Mouse (Mus musculus): Measurements from ENCODE around the gene Mical1. TPM values are rescaled to one million over a fixed set of nuclear protein-coding genes. Genes with fewer than 3 reads are reported as not detected.

Mical1 gene
- polyA plus RNA-seq, 1 experiment from 2014 or later, result 48.8 TPM

GRCm38 (mm10) chr10:41509160-41509559 is 33.0 kb downstream of the Mical1 start:
- Histone ChIP-seq H3K4me3 (replicated peaks) (no peak overlapping the region), H3K27ac (no peak overlapping the region), H3K9me3 (no peaks in the 10 kb centered on the region), H3K4me1 (no peaks in the 10 kb centered on the region; the same call in 1 of the 2 replicates), H3K4me2 (no peak overlapping the region), H3K27me3 (no peaks in the 10 kb centered on the region), H3K9ac (no peak overlapping the region), H3K36me3 (replicated peaks) (no peaks in the 10 kb centered on the region)
- 38% methylated on average over 2 of the region's 2 CpGs for WGBS
- no peak for ATAC-seq (ENCODE audit: low FRiP score)

DNA sequence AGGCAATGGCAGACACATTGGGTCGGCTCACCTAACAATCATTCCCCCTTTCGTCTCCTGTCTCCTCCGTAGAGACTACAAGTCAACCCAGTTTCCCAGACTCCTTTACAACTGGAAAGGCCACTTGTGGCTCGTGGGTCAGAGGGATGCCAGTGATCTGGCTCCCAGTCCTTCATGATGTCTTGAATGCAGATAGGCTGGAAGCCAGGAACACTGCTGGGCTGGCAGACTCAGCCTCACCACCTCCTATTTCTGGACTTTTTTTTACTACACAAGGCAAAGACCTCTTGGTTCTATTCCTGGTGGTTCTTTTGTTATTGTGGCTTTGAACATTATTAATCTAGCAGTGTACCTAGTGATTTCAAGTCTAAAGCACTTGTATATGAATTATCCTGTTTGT is 38.2 kb downstream of the Mical1 start:
- no peak overlapping the region for H3K9ac ChIP-seq
- 74% methylated on average over 4 of the region's 4 CpGs for WGBS

DNA sequence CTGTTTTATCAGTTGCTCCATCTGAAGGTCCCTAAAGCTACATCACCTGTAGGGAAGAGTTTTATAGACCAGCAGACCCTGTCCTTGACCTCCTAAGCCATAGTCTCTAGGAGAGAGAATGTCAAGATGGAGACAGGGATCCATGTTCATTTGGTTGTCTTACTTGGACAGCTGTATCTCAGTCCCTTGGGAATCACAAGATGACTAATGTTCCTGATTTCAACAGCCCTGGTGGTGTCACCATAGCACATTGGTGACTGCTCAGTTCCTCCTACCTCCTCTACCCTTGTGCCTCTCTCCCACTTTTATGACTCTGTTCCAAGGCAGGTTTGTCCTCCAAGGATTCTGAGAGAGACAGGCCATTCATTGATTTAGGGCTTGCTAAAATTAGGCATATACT is 38.8 kb downstream of the Mical1 start:
- Histone ChIP-seq H3K4me2 (no peak overlapping the region), H3K36me3 (replicated peaks) (no peaks in the 10 kb centered on the region), H3K9me3 (no peaks in the 10 kb centered on the region), H3K4me1 (0 out of 2 replicates have a peak, but pooled peaks cover 3% of the 10 kb centered on the region), H3K27ac (no peak overlapping the region), H3K4me3 (replicated peaks) (no peak overlapping the region), H3K9ac (no peak overlapping the region), H3K27me3 (no peaks in the 10 kb centered on the region)
- no peak for ATAC-seq (ENCODE audit: low FRiP score)

More for the DNA sequence above, 38.2 kb downstream of the Mical1 start:
- 0 out of 2 replicates have a peak, but pooled peaks cover 3% of the 10 kb centered on the region for H3K4me1 ChIP-seq
- H3K9me3 ChIP-seq, result no peaks in the 10 kb centered on the region
- no peak overlapping the region for H3K4me3 ChIP-seq (replicated peaks)
- H3K36me3 ChIP-seq (replicated peaks), result no peaks in the 10 kb centered on the region
- H3K27ac ChIP-seq, result no peak overlapping the region
- no peak overlapping the region for H3K4me2 ChIP-seq
- ATAC-seq (ENCODE audit: low FRiP score), result no peak
- no peaks in the 10 kb centered on the region for H3K27me3 ChIP-seq

DNA sequence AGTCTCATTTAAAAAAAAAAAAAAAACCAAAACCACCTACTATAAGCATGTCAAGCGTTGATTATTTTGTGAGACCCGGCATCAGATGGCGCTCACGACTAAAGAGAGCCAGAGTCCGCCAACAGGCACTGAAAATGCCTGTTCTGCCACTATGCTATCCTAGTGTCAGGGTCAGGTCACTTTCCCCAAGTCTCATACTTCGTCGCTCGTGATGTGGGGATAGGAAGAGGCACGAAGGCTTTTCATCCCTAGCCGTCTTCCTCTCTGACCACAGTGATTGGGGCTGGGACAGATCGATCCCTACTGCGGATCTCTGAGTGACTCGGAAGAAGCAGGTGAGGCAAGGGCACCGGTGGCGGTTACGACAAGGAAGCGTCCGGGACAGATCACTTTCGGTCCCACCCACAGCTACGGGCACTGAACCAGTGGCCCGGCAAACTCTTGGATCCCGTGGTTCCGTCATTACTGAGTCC is 42.4 kb downstream of the Mical1 start:
- Histone ChIP-seq H3K9me3 (no peaks in the 10 kb centered on the region), H3K36me3 (replicated peaks) (0 out of 2 replicates have a peak, but pooled peaks cover 4% of the 10 kb centered on the region), H3K4me1 (peaks cover 26% of the 10 kb centered on the region), H3K4me2 (peak overlapping the region; percentile 63), H3K9ac (peak overlapping the region; percentile 89), H3K27me3 (no peaks in the 10 kb centered on the region), H3K4me3 (replicated peaks) (peak overlapping the region; percentile 95), H3K27ac (peak overlapping the region; percentile 97)
- ATAC-seq (ENCODE audit: low FRiP score), result peak; percentile 67
- 0% methylated on average over 23 of the region's 23 CpGs for WGBS

GRCm38 (mm10) chr10:41518981-41519618 is 43.0 kb downstream of the Mical1 start, which contains the start of gene Cd164:
Gene Cd164, plus strand, starts transcription at chr10:41519414.
- Histone ChIP-seq H3K9me3 (no peaks in the 10 kb centered on the region), H3K36me3 (replicated peaks) (peaks cover 4% of the 10 kb centered on the region; the same call in 1 of the 2 replicates), H3K4me2 (peak within 1 kb of the TSS; percentile 63), H3K4me1 (peaks cover 26% of the 10 kb centered on the region), H3K9ac (peak within 1 kb of the TSS; percentile 89), H3K27ac (peak within 1 kb of the TSS; percentile 97), H3K4me3 (replicated peaks) (peak within 1 kb of the TSS; percentile 95), H3K27me3 (no peaks in the 10 kb centered on the region)
- peak; percentile 95 for ATAC-seq (ENCODE audit: low FRiP score)
- under 1% methylated on average over 67 of the region's 69 CpGs for WGBS

DNA sequence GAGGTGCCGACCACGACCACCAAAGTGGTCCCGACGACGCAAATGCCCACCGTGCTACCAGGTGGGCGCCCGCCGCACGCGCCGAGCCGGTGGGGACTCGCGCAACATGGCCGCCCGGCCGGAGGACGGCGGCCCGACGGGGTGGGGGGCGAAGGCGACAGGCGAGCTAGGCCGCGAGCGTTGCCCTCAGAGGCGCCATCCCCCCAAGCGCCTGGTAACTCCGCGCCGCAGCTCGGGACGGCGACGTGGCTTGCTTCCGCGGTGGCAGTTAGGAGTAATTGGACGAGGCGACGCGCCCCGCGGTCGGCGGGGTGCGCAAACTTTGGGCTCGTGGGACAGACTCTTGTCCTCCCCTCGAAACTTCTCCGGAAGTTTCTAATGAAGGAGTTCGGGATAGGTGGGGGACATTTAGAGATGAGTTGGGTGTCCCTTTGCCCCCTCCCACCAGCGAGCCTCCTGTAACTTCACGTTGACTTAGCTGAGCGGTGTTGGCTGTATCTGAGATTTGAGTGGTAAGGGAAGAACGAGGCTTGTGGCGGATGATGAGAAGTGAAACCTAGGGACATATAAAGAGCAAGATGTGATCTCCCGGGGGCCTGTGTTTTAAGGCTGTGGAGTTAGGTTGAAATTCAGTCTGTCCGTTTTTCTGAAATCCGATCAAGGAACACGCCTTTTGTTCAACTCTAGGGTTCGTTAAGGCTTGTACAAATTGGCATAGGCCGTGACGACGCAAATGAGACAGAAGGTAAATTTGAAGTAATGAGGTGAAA is 43.7 kb downstream of the Mical1 start:
- peak; percentile 12; the same call in 1 of the 2 replicates for ATAC-seq (ENCODE audit: low FRiP score)
- H3K9me3 ChIP-seq, result no peaks in the 10 kb centered on the region
- WGBS, result under 1% methylated on average over 63 of the region's 65 CpGs

GRCm38 (mm10) chr10:41520410-41520673 is 44.2 kb downstream of the Mical1 start:
- peak overlapping the region; percentile 97; the same call in 1 of the 2 replicates for H3K27ac ChIP-seq
- no peak for ATAC-seq (ENCODE audit: low FRiP score)
- WGBS, result 5% methylated on average over 5 of the region's 5 CpGs
- no peaks in the 10 kb centered on the region for H3K27me3 ChIP-seq
- H3K9me3 ChIP-seq, result no peaks in the 10 kb centered on the region
- peak overlapping the region; percentile 89; the same call in 1 of the 2 replicates for H3K9ac ChIP-seq
- peaks cover 26% of the 10 kb centered on the region for H3K4me1 ChIP-seq
- H3K4me3 ChIP-seq (replicated peaks), result peak overlapping the region; percentile 95
- peak overlapping the region; percentile 63 for H3K4me2 ChIP-seq
- H3K36me3 ChIP-seq (replicated peaks), result peaks cover 13% of the 10 kb centered on the region

More for the DNA sequence above, 43.7 kb downstream of the Mical1 start:
- Histone ChIP-seq H3K4me1 (peaks cover 26% of the 10 kb centered on the region), H3K9ac (peak overlapping the region; percentile 89), H3K4me3 (replicated peaks) (peak overlapping the region; percentile 95), H3K36me3 (replicated peaks) (peaks cover 9% of the 10 kb centered on the region), H3K4me2 (peak overlapping the region; percentile 63), H3K27me3 (no peaks in the 10 kb centered on the region), H3K27ac (peak overlapping the region; percentile 97)

- Histone ChIP-seq H3K27me3 (no peaks in the 10 kb centered on the region), H3K36me3 (replicated peaks) (peaks cover 23% of the 10 kb centered on the region), H3K4me1 (peaks cover 23% of the 10 kb centered on the region), H3K9me3 (no peaks in the 10 kb centered on the region), H3K27ac (no peak overlapping the region), H3K4me3 (replicated peaks) (no peak overlapping the region), H3K9ac (no peak overlapping the region), H3K4me2 (no peak overlapping the region)
- ATAC-seq (ENCODE audit: low FRiP score), result no peak
- 87% methylated on average over 3 of the region's 3 CpGs for WGBS
Observed at GRCm38 (mm10) chr10:41523386-41523785, 47.3 kb downstream of the Mical1 start.

DNA sequence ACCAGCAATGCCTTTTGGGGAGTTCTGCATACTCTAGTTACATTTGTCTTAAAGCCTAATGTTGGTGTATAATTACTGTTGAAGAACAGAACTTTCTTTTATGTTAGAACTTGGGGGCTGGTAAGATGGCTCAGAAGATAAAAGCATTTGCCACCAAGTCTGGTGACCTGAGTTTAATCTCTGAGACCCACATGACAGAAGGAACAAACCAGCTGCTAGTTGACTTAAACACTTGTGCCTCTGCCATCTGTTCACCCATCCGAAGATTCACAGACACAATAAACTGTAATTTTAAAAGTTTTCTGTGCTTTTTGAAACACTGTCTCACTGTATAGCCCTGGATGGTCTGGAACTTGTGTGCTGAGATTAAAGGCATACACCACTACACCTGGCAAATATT is 49.6 kb downstream of the Mical1 start:
- Histone ChIP-seq H3K4me3 (replicated peaks) (no peak overlapping the region), H3K9ac (no peak overlapping the region), H3K4me1 (peaks cover 21% of the 10 kb centered on the region), H3K4me2 (no peak overlapping the region), H3K27me3 (no peaks in the 10 kb centered on the region), H3K9me3 (no peaks in the 10 kb centered on the region), H3K27ac (no peak overlapping the region), H3K36me3 (replicated peaks) (peaks cover 41% of the 10 kb centered on the region)
- no peak for ATAC-seq (ENCODE audit: low FRiP score)
- WGBS, result 79% methylated on average over 1 of the region's 1 CpGs

DNA sequence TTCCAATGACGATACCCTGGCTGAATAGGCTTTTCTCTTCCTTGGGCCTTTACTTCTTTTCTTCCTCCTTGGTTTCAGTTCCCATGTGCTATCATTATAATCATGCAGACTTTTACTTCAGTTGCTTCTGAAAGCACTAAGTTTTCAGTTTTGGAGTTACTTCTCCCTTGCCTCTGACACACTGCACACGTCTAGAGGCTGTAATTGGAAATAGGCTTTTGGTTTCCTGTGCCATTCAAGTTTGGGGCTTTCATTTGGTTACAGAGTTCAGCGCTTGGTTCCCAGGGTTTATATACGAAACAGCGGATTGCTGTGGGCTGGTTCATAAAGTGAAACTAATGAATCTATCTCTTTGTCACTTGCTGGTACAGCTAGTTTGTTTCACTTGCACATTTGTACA is 53.9 kb downstream of the Mical1 start:
- peaks cover 63% of the 10 kb centered on the region for H3K36me3 ChIP-seq (replicated peaks)
- no peak overlapping the region for H3K9ac ChIP-seq
- no peak for ATAC-seq (ENCODE audit: low FRiP score)
- no peak overlapping the region for H3K4me3 ChIP-seq (replicated peaks)
- H3K27me3 ChIP-seq, result no peaks in the 10 kb centered on the region
- no peak overlapping the region for H3K27ac ChIP-seq
- no peak overlapping the region for H3K4me2 ChIP-seq
- no peaks in the 10 kb centered on the region for H3K9me3 ChIP-seq
- 92% methylated on average over 5 of the region's 5 CpGs for WGBS
- no peaks in the 10 kb centered on the region; the same call in 1 of the 2 replicates for H3K4me1 ChIP-seq

DNA sequence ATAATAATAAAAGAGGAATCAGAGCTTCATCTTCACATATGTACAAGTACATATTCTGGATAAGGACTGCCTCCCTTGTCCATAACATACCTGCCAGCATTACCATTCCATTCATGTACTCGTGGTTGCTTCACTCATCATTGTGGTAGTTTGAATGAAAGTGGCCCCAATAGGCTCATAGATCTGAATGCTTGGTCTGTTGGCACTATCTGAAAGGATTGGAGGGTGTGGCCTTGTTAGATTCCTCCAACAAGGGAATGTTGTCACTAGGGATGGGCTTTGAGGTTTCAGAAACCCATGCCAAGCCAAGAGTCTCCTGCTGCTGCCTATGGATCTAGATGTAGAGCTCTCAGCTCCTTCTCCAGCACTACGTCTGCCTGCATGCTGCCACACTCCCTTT is 59.9 kb downstream of the Mical1 start:
- H3K36me3 ChIP-seq (replicated peaks), result peaks cover 64% of the 10 kb centered on the region
- H3K27me3 ChIP-seq, result no peaks in the 10 kb centered on the region
- H3K9ac ChIP-seq, result no peak overlapping the region
- no peaks in the 10 kb centered on the region for H3K4me1 ChIP-seq
- no peak overlapping the region for H3K27ac ChIP-seq
- WGBS, result 87% methylated on average over 2 of the region's 2 CpGs
- no peak overlapping the region for H3K4me2 ChIP-seq
- ATAC-seq (ENCODE audit: low FRiP score), result no peak
- no peak overlapping the region for H3K4me3 ChIP-seq (replicated peaks)
- no peaks in the 10 kb centered on the region for H3K9me3 ChIP-seq
